Mouse (Mus musculus) midbrain, embryonic 10.5 days (tissue): ENCODE data around the gene Pdzd3. TPM values are rescaled to one million over a fixed set of nuclear protein-coding genes. Genes with fewer than 3 reads are reported as not detected.
A peak's percentile ranks its signal among the peaks of the same experiment; 100 is the strongest.

Experiments used
- DNase-seq: peaks from one replicate; pipeline ENCODE4 v3.0.0-alpha.2; 2017; ENCODE audit warnings: low spot score
- H3K27ac ChIP-seq: fragments of 300-500 bp; sonication (generic); replicated peaks from 2 replicates; pipeline ENCODE4 v1.5.1; 2016; ENCODE audit warnings: mild to moderate bottlenecking
- H3K27me3 ChIP-seq: fragments of 300-500 bp; sonication (generic); 2 replicates; pipeline ENCODE4 v1.6.1; 2016; ENCODE audit warnings: low read depth, mild to moderate bottlenecking; ENCODE audit not compliant: poor library complexity, severe bottlenecking
- H3K36me3 ChIP-seq: fragments of 300-500 bp; sonication (generic); 2 replicates; pipeline ENCODE4 v1.6.1; 2016; ENCODE audit warnings: mild to moderate bottlenecking, moderate library complexity
- H3K4me1 ChIP-seq: fragments of 300-500 bp; sonication (generic); 2 replicates; pipeline ENCODE4 v1.6.1; 2016
- H3K4me3 ChIP-seq: fragments of 300-500 bp; sonication (generic); 2 replicates; pipeline ENCODE4 v1.5.1; 2016; ENCODE audit warnings: mild to moderate bottlenecking, moderate library complexity
- H3K9me3 ChIP-seq: fragments of 300-500 bp; sonication (generic); replicated peaks from 2 replicates; pipeline ENCODE4 v1.6.1; 2016; ENCODE audit warnings: mild to moderate bottlenecking
- whole genome bisulfite sequencing: fragments of 180-500 bp; shearing (Covaris S2); methylation state at CpG from one replicate; pipeline ENCODE4 v1.1.7; 2016; 5-methylcytosine and 5-hydroxymethylcytosine counted together
- polyA plus RNA-seq: library from polyadenylated mRNA; unstranded; fragments of >200 nt; fragmentation: Nextera tagmentation; extraction: Ambion mirVana; gene quantifications from 2 replicates; pipeline ENCODE4 v1.2.1, GENCODE M21; 2016

Gene Pdzd3
- polyA plus RNA-seq, 1 experiment from 2014 or later, result not detected

DNA sequence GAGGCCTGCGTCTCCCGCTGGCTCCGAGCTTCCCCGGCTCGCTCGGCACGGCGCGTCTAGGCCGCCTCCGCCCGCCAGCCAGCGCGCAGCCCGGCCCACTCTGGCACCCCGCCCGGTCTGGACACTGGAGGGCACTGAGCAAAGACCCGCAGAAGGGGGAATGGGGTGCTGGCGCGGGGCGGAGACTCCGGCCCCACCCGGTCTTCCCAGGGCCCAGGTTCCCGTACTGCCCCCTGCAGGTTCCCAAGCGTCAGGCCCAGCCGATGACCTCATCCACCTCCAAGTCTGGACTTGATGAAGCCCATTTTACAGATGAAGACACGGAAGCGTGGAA lies 16.7 kb upstream of the Pdzd3 start:
- no peaks in the 10 kb centered on the region for H3K27me3 ChIP-seq
- H3K4me3 ChIP-seq, result peak overlapping the region; percentile 65
- H3K36me3 ChIP-seq, result no peaks in the 10 kb centered on the region
- H3K27ac ChIP-seq, result peak overlapping the region; percentile 90
- 7% methylated on average over 28 of the region's 28 CpGs for WGBS
- no peaks in the 10 kb centered on the region for H3K9me3 ChIP-seq
- peak; percentile 77 for DNase-seq
- peaks cover 30% of the 10 kb centered on the region for H3K4me1 ChIP-seq

DNA sequence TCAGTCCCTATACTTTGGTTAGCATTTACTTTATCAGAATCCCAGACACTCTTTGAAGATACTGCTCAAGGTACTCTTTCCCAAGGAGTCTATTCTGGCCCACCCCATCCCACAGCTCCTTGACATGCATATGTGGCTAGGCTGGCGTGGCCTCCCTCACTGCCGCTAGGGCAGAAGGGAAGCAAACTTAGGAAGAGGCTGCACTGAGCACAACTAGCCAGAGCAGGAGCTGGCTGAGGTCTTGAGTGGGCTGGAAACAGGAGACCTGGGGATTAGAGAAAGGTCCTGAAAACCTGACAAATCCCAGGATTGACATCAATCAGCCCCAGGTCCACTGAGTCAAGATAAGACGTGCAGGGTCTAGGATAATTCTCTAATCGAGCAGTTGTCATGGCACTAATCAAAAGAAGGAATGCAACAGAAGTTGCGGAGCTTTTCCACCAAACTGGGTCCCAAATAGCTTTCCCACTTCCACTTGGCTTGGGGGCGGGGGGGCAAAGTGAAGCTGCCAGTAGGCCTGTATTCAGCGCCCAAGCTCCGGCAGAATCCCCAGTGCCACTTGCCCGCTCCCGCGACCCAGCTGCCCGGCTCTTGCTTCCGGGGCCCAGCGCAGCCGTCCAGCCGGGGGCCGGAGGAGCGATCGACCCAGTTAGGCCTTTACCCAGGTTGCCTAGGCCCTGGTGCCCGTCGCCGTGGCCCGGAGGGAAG lies 16.2 kb upstream of the Pdzd3 start:
- Histone ChIP-seq H3K36me3 (no peaks in the 10 kb centered on the region), H3K4me1 (peaks cover 30% of the 10 kb centered on the region), H3K27me3 (no peaks in the 10 kb centered on the region), H3K4me3 (peak overlapping the region; percentile 65), H3K9me3 (no peaks in the 10 kb centered on the region), H3K27ac (peak overlapping the region; percentile 90)
- DNase-seq, result peak; percentile 44
- 9% methylated on average over 23 of the region's 23 CpGs for WGBS

DNA sequence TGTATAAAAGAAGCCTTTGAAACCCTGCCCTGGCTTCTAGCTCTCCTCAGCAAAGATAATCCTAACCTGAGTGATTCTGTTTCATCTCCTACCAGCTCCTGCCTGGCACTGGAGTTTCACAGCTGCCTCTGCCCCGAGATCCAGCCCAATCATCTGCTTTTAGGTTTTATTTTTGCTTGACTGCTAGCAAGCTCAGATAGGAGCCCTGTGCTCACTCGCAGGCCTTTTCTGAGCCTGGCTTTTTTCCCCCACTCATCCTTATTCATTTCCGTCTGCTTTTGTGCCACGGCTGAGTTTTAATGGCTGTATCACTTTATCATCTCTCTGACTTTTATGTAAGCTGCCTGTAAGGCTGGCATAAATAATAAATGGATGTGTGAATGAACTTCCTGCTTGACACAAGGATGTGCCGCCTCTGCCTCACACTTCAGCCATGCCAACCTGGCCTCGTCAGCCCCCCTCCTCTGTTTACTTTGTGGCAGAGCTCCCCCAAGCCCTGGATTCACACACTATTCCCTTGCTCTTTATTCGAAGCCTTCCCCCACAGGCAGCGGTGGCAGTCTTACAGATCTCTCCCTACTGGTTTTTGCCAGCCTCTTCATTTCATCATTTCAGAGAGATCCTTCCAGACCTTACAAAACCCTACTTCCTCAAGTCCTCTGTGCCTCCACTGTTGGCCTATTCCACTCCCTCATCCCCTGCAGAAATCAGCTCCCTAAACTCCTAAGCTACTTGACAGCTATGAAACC lies 15.4 kb upstream of the Pdzd3 start:
- no peaks in the 10 kb centered on the region for H3K27me3 ChIP-seq
- peaks cover 30% of the 10 kb centered on the region for H3K4me1 ChIP-seq
- no peak overlapping the region for H3K27ac ChIP-seq
- H3K9me3 ChIP-seq, result no peaks in the 10 kb centered on the region
- no peak overlapping the region for H3K4me3 ChIP-seq
- H3K36me3 ChIP-seq, result no peaks in the 10 kb centered on the region
- DNase-seq, result no peak
- 71% methylated on average over 8 of the region's 8 CpGs for WGBS

DNA sequence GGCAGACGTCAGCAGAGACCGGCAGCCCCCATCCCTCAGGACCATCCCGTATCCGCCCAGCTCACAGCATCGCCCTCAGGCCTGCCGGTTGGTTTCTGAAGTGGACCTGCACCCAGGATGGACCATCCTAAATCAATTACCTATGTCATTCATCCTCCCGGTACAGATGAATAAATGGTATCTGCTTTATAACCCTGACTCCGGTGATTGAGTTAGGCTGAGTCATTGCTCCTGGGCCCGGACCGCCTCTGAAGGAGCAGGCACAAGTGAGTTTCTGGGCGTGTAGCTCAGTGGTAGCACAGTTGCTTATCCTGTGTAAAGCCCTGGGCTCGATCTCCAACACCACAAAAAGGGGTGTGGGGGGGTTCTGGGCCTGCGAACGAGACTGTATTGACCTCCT lies 10.1 kb upstream of the Pdzd3 start:
- H3K4me1 ChIP-seq, result peaks cover 14% of the 10 kb centered on the region
- 89% methylated on average over 14 of the region's 14 CpGs for WGBS

DNA sequence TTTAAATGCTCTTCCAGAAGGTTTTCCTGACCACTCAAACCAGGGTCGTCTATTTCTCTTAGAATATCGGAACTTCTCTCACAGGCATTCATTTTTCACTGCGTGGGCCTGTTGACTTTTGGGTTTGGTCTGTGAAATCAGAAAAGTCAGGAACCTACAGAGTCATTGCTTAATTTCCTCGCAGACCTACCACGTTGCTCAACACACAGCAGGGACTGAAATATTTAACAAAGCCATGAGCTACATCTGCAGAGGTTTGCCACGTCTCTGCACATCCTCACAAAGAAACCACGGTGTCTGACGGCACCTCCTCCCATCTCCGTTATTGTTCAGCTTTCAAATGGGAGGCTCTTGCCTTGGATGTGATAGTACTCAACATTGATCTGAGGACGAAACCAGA lies 7.7 kb upstream of the Pdzd3 start:
- no peaks in the 10 kb centered on the region for H3K27me3 ChIP-seq
- no peak overlapping the region for H3K4me3 ChIP-seq
- WGBS, result 84% methylated on average over 10 of the region's 10 CpGs
- H3K9me3 ChIP-seq, result no peaks in the 10 kb centered on the region
- no peak for DNase-seq
- no peak overlapping the region for H3K27ac ChIP-seq
- peaks cover 25% of the 10 kb centered on the region for H3K4me1 ChIP-seq
- no peaks in the 10 kb centered on the region for H3K36me3 ChIP-seq

More for the DNA sequence above, 10.1 kb upstream of the Pdzd3 start:
- Histone ChIP-seq H3K9me3 (no peaks in the 10 kb centered on the region), H3K4me3 (no peak overlapping the region), H3K36me3 (no peaks in the 10 kb centered on the region), H3K27me3 (no peaks in the 10 kb centered on the region), H3K27ac (no peak overlapping the region)
- DNase-seq, result no peak

DNA sequence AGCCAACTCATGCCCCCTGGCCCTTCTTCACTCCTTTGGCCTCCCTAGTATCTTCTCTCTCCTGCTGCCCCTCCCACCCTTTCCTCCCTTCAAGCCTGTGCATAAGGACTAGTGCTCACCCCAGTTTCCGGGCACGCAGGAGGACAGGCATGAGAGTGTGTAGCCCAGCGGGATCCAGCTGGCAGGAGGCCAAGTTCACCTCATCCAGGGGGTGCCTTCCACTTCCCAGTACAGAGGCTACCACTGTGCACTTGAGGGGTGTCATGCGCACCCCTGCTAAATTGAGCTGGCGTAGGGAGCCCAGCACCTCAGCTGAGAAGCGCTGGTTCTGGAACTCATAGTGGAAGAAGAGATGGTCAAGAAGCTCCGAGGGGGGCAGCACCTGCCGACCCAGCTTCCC lies 4.9 kb upstream of the Pdzd3 start:
- DNase-seq, result no peak
- H3K4me3 ChIP-seq, result no peak overlapping the region
- WGBS, result 93% methylated on average over 8 of the region's 8 CpGs
- 0 out of 2 replicates have a peak, but pooled peaks cover 1% of the 10 kb centered on the region for H3K27me3 ChIP-seq
- 0 out of 2 replicates have a peak overlapping the region, but pooled peaks have one; percentile 82 for H3K27ac ChIP-seq
- H3K36me3 ChIP-seq, result no peaks in the 10 kb centered on the region
- no peaks in the 10 kb centered on the region for H3K9me3 ChIP-seq
- H3K4me1 ChIP-seq, result peaks cover 41% of the 10 kb centered on the region

DNA sequence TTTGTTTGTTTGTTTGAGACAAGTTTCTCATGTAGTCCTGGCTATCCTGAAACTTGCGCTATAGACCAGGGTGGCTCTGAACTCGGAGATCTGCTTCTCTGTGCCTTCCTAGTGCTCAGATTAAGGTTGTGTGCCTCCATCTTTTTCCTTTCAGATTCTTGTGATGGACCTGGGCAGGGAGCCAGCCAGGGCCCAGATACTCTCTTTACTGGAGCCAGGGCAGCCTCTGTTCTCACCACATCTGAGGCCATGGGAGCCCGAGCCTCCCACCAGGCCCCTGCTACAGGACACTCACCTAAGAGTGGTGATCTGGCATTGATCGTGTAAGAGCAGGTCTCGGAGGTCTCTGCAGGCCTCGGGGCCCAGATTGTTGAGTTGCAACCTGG lies 3.9 kb upstream of the Pdzd3 start:
- WGBS, result 56% methylated on average over 6 of the region's 6 CpGs
- H3K27me3 ChIP-seq, result peaks cover 12% of the 10 kb centered on the region
- DNase-seq, result no peak
- no peaks in the 10 kb centered on the region for H3K9me3 ChIP-seq
- H3K4me1 ChIP-seq, result peaks cover 48% of the 10 kb centered on the region
- no peaks in the 10 kb centered on the region for H3K36me3 ChIP-seq
- H3K4me3 ChIP-seq, result peak overlapping the region; percentile 20
- peak overlapping the region; percentile 82 for H3K27ac ChIP-seq

DNA sequence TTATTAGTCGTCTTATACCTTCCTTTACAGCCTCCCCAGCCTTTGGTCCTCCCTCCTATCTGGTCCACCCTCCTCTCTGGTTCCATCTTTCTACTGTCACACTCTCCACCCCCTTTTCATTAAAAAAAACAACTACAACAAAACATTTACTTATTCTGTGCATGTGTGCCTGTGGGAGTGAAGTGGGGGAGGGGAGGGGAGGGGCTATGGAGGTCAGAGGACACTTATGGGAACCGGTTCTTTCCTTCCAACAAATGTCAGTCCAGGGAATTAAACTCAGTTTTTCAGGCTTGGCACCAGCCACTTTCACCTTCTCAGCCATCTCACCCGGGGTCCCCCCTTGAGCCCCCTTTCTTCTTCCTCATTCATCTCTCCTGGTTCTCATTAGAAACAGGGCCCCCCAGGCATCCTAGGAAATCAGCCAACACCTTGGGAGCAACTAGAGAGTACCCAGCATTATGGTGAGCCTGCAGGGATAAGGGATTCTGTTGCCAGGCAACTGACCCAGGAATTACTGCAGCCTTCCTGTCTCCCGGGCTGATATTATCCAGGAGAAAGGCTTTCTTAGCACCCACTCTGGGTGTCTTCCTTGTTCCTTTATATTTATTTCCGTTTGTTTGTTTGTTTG lies 3.4 kb upstream of the Pdzd3 start:
- peak overlapping the region; percentile 20 for H3K4me3 ChIP-seq
- no peaks in the 10 kb centered on the region for H3K9me3 ChIP-seq
- peak overlapping the region; percentile 82 for H3K27ac ChIP-seq
- H3K27me3 ChIP-seq, result peaks cover 15% of the 10 kb centered on the region
- H3K4me1 ChIP-seq, result peaks cover 52% of the 10 kb centered on the region
- peak; percentile 52 for DNase-seq
- WGBS, result 12% methylated on average over 5 of the region's 5 CpGs
- H3K36me3 ChIP-seq, result no peaks in the 10 kb centered on the region

DNA sequence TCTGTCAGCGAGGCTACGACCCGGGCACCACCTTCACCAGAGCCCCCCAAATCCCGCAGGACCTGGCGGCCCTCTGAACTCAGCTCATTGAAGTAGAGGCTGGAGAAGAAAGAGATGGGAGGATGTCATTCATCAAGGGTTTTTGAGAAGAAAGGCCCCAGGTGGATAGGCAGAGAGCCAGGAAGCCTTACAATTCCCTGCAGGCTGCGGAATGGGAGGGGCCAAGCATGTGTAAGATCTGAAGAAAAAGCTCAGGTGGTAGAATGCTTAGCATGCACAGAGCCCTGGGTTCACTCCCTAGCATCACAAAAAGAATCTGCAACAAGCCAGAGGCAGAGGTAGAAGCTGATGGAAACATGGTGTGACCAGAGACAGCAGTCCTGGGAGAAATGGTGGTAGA lies 2.2 kb upstream of the Pdzd3 start:
- H3K27me3 ChIP-seq, result peaks cover 24% of the 10 kb centered on the region
- H3K4me3 ChIP-seq, result no peak overlapping the region
- DNase-seq, result no peak
- peaks cover 61% of the 10 kb centered on the region for H3K4me1 ChIP-seq
- H3K36me3 ChIP-seq, result no peaks in the 10 kb centered on the region
- WGBS, result 81% methylated on average over 6 of the region's 6 CpGs
- no peaks in the 10 kb centered on the region for H3K9me3 ChIP-seq
- peak overlapping the region; percentile 82 for H3K27ac ChIP-seq

DNA sequence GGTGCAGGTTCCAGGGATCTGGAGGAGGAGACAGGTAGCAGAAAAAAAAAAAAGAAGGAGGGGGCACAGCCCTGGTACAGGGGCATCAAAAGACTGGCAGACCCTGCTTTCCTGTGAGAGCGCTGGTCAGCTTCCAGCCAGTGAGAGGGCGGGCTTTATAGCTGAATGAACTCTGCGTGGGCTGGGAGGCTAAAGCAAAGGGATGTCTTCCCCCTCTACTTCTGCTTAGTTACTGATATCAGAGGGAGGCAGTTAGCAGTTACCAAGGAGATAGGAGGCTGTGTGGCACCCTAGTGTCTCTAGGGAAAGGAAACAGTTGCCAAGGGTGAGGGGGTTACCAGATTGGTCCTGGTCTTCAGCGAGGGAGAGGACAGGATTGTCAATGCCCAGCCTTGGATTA lies 826 bp downstream of the Pdzd3 start:
- Histone ChIP-seq H3K9me3 (no peaks in the 10 kb centered on the region), H3K36me3 (no peaks in the 10 kb centered on the region), H3K4me3 (no peak overlapping the region), H3K4me1 (peaks cover 50% of the 10 kb centered on the region), H3K27me3 (peaks cover 27% of the 10 kb centered on the region), H3K27ac (no peak overlapping the region)
- no peak for DNase-seq
- WGBS, result 61% methylated on average over 4 of the region's 4 CpGs

DNA sequence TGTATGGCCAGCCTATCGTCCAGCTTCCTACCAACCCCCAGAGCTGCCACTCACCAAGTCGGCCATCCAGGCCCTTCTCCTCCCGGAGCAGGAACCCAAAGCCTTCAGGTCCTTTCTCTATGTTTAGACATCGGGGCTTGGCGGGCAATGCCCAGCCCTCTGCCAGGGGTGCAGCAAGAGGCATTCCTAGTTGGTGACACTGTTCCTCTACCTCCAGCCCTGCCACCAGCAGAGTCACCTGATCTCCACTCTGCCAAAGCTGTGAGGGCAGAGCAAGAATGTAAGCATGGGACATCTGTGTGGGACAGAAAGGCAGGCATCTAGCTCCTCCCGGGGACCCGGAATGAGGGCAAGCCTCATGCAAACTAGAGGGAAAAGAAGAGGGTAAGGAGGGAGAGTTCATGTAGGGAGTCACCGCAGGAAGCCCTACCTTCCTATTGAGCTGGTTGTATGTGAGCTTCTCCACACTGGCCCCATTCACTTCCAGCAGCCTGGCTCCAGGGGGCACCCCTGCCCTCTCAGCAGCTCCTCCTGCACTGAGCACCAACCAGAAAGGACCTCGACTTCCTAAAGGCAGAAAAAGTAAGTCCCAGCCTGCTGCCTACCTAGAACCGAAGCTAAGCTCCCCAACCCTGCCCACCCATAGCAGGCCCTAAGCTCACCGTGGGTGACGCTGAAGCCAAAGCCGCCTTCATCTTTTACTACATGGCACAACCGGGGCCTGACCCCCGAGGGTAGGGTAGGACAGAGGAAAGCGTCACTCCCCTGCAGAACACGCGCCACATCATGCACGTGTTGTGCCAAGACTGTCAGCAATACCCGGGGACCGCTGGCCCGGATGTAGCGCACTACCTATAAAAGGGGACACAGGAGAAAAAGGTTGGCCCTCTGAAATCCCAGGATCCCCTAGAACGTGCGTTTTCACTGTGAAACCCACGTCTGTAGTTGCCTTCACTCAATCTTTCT lies 1.8 kb downstream of the Pdzd3 start:
- 0 out of 2 replicates have a peak overlapping the region, but pooled peaks have one; percentile 19 for H3K27ac ChIP-seq
- peaks cover 27% of the 10 kb centered on the region for H3K27me3 ChIP-seq
- peaks cover 41% of the 10 kb centered on the region for H3K4me1 ChIP-seq
- 0 out of 2 replicates have a peak overlapping the region, but pooled peaks have one; percentile 12 for H3K4me3 ChIP-seq
- peak; percentile 55 for DNase-seq
- H3K9me3 ChIP-seq, result no peaks in the 10 kb centered on the region
- H3K36me3 ChIP-seq, result no peaks in the 10 kb centered on the region
- WGBS, result 48% methylated on average over 26 of the region's 26 CpGs

DNA sequence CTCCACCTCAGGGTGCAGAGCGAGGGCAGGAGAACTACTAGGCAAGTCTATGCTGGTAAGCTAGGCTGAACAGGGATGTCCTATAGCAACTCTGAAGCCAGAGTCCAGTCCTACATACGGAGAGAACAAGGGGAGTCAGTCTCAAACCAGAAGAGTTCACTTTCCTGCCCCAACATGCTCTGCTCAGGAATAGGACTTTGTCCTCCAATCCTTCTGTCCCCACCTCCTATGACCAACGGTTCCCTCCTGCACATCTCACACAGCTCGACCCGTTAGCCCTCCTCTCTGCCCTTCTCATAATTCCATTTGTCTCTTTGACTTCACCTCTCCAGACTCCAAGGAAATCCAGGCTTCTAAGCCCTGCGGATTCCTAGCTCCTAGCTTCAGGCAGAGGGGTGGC lies 3.4 kb downstream of the Pdzd3 start:
- H3K4me3 ChIP-seq, result no peak overlapping the region
- 85% methylated on average over 6 of the region's 6 CpGs for WGBS

More for the DNA sequence above, 3.4 kb downstream of the Pdzd3 start:
- Histone ChIP-seq H3K27ac (no peak overlapping the region), H3K4me1 (peaks cover 25% of the 10 kb centered on the region), H3K36me3 (no peaks in the 10 kb centered on the region), H3K27me3 (peaks cover 27% of the 10 kb centered on the region), H3K9me3 (no peaks in the 10 kb centered on the region)
- no peak for DNase-seq
